Mouse (Mus musculus) kidney, adult 8-10 months (tissue): Measurements from ENCODE around the gene Krtdap.
"Not testable (repeated sequence)": the region's sequence is repeated elsewhere in the genome, so short reads cannot be mapped to it uniquely, and the experiment has no call there.

Source experiments
- DNase-seq, 2 experiments: peaks; one replicate each; pipeline ENCODE4 v3.0.0; 2022

Krtdap gene

GRCm38 (mm10) chr7:30790141-30790540, 2.4 kb downstream of the Krtdap start:
- DNase-seq: no peak

- peak in 1 of 2 experiments; percentile 14 for DNase-seq
Measured at GRCm38 (mm10) chr7:30791921-30792320, 4.2 kb downstream of the Krtdap start.

DNA sequence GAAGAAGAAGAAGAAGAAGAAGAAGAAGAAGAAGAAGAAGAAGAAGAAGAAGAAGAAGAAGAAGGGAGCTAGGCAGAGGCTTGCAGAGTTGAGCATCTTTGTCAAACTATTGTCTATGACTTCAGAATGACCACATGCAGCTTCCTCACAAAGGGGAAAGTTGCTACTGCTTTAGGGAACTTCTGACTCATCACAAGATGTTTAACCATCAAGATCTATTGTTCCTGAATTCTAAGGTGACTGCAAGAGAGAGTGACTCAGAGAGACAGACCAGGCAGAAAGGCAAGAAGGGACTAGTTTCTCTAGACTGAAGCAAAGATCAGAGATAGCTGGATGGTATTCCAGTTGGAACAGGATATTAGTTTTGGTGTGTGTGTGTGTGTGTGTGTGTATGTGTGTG, 7.2 kb downstream of the Krtdap start:
- no peak for DNase-seq

GRCm38 (mm10) chr7:30796790-30797189, 9.1 kb downstream of the Krtdap start:
- DNase-seq: no peak

GRCm38 (mm10) chr7:30800653-30801052, 13.0 kb downstream of the Krtdap start:
- no peak for DNase-seq

DNA sequence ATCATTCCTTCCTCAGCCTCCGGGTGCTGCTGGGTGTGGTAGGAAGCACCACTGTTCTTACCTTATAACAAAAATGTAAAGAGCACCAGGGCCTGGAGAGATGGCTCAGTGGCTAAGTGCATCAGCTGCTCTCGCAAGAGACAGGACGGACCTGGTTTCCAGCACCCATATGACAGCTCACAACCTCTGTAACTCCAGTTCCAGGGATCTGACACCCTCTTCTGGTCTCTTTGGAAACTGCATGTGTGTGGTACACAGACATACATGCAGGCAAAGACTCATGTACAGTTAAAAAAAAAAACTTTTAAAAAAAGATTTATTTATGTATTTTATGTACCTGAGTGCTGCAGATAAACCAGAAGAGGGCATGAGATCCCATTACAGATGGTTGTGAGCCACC, 15.6 kb downstream of the Krtdap start:
- no peak for DNase-seq

DNA sequence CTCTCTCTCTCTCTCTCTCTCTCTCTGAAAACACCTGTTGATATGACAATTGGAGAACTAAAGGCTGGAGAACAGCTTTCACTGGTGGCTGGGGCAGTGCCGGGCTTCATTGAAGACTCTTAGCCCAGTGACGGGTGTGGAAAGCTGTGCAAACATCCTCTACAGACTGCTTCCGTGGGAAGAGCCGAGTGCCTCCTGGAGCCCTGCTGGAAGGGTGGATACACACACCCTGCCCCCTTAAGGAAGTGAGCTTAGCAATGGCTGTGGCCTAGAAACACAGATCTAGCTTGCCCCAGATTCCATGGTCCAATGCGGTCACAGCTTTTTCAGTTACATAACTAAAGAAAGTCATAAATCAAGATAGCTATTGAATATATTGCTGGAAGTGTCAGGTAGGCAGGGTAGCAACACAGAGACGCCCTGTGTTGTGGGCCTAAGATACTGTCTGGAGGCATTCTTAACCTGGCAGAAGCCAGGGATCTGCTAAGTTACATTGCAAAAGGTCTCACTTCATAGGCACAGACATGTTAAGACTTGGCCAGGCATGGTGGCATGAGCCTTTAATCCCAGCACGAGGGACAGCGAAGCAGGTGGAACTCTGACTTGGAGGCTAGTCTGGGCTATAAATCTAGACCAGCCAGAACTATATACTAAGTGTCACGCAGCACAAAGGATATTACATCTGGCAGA, 16.5 kb downstream of the Krtdap start:
- DNase-seq: no peak

- DNase-seq: peak in 1 of 2 experiments; percentile 35
Measured at GRCm38 (mm10) chr7:30805924-30806323, 18.2 kb downstream of the Krtdap start.

- DNase-seq: no peak
Measured at GRCm38 (mm10) chr7:30810319-30810718, 22.6 kb downstream of the Krtdap start.

- DNase-seq: no peak
Measured at GRCm38 (mm10) chr7:30811757-30812290, 24.1 kb downstream of the Krtdap start.

- DNase-seq: peak in 1 of 2 experiments; percentile 25
Measured at GRCm38 (mm10) chr7:30812291-30812807, 24.7 kb downstream of the Krtdap start.

DNA sequence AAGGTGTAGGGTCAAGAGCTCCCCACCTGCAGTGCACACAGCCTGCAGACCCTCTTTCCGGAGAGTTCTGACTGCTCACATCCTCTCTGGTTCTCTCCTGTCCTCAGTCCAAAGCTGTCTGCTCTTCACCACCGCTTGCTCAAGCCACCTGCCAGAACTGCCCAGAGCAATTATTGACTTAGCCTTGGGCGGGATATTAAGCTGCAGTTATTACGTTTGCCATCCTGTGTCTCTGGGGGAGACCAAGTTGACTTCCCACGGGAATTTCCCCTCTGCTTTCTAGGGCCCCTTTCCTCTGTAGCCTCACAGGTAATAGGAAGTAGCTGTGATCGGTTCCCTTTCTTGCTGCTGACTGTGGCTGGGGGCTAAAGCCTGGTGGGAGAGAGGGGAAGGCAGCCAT, 32.4 kb downstream of the Krtdap start:
- no peak for DNase-seq

GRCm38 (mm10) chr7:30820854-30821445, 33.3 kb downstream of the Krtdap start:
- no peak for DNase-seq

GRCm38 (mm10) chr7:30821532-30821931, 33.8 kb downstream of the Krtdap start:
- DNase-seq: peak in 1 of 2 experiments; percentile 17

GRCm38 (mm10) chr7:30823675-30824074, 36.0 kb downstream of the Krtdap start, which contains the start of gene Ffar2:
TSS of gene Ffar2 (minus strand) at chr7:30823775.
- DNase-seq: no peak

DNA sequence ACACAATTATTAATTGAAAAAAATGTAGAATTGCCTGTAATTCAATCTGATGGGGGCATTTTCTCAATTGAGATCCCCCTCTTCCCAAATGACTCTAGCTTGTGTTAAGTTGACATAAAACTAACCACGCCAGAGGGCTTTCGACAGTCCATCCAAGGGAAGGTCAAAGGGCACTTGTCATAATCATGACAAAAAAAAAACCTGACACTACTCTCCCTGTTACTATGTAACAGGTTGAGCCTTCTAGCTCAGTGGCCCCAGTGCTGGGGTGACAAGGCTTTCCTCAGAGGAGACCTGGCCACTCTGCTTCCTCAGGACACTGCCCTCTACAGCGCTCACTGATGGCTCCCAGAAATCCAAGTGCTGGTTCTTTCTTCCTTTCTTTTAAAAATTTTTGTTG, 36.6 kb downstream of the Krtdap start:
- no peak for DNase-seq

DNA sequence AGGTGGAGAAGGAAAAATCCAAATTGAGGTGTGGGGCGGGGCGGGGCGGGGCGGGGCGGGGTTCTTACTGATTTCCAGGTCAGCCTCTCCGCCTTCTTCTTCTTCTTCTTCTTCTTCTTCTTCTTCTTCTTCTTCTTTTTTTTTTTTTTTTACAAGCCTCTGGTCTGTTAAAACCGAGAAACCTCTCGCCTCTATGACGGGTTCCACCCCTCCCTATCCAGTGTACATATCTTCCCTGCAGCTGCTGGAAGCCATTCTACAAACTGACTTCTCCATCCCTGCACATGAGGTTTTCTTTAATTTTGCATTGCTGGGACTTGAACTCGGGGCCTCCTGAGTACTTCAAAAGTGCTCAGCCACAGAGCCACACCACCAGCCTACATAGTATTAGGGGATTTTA, 39.0 kb downstream of the Krtdap start:
- no peak for DNase-seq

- not testable (repeated sequence) for DNase-seq
Measured at GRCm38 (mm10) chr7:30828871-30829270, 41.2 kb downstream of the Krtdap start.

GRCm38 (mm10) chr7:30829428-30829827, 41.7 kb downstream of the Krtdap start:
- no peak for DNase-seq

GRCm38 (mm10) chr7:30832261-30832660, 44.6 kb downstream of the Krtdap start:
- no peak for DNase-seq

DNA sequence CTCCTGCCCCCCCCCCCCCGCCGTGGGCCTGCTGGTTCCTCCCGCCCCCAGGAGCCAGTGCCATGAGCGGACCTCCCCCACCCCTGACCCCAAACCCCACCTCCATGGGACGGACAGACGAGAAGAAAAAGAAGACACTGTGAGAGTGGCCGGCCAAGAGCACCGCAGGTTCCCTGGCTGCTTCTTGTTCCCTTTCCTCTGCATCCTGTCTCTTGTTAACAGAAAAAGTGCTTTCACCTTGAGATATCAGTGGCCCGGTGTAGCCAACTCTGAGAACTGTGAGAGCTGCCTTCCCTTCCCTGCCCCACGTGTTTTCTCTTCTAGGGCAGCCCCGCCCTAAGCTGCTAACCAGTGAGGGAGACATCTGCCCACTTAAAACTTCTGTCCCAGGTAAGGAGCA, 45.0 kb downstream of the Krtdap start:
- DNase-seq: not testable (repeated sequence)

GRCm38 (mm10) chr7:30837277-30837676, 49.6 kb downstream of the Krtdap start:
- no peak for DNase-seq

GRCm38 (mm10) chr7:30840306-30840705, 52.6 kb downstream of the Krtdap start:
- no peak for DNase-seq
